Mouse (Mus musculus): Measurements from ENCODE around the gene Ubiad1.

The Ubiad1 gene

DNA sequence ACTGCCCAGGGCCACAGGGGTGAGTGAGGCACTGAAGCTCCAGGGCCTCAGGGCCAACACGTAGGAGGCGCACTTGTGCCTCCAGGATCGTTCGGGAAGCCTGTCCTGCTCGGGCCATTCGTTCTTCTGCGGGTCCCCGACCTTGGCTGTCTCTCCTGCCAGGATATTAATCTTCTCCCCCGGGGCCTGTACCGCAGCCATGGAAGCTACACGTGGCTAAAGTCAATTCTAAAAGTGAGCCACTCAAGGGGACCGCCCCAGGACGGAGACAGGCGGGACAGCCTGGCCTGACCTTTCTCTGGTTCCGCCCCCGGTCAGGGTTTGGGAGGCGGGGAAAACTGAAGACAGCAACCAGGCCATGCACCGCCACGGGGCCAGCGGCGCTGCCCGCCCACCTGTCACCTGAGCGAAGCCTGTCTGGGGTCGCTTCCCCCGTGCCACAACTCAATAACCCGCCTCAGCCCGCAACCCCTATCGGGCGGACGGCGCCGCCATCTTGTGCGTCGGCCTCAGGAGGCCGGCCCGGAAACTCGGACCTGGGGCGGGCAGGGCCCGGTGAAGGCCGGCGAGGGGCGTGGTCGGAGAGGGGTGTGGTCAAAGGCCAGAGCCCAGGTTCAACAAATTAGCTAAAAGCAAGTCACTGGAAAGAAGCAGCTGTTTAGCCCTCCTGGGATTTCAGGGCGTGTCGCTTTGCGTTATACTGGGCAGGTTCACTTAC, at the start of gene Ubiad1:
Gene Ubiad1 (minus strand): TSS at position 522 of the 718 bp plus-strand sequence.
- DNase-seq (ENCODE audit: low read depth), result peak; percentile 56

DNA sequence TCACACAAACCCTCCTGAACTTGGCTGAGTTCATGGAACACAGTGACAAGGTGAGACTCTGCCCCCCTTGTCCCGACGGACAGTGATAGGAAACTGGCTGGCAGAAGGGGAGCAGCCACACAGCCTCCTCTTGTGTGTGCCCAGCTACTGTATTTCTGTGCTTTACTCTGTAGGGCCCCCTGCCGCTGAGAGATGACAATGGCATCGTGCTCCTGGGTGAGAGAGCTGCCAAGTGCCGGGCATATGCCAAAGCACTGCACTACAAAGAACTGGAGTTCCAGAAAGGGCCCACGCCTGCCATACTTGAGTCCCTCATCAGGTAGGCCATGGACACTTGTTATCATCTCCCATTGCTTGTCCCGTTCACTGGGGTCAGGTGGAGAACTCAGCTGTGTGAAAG, 46.9 kb upstream of the Ubiad1 start:
- no peak for DNase-seq (ENCODE audit: low read depth)

DNA sequence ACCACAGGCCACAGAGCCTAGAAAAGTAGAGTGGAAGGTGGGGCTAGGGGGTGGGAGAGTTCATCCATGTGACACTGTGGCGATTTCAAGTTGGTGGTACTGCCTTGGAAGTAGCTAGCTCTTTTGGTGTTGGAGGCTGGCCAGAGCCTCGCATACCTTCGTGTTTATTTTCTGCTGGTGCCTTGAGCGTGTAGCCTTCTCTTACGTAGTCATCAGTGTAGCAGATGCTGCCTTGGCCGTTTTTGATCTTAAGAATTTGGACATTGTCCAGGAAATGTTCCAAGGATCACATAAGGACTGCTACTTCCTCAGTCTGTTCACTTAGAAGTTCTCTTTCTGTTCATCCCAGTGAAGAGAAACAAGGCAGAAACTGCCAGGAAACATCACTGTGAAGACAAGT, 45.9 kb upstream of the Ubiad1 start:
- no peak for DNase-seq (ENCODE audit: low read depth)

DNA sequence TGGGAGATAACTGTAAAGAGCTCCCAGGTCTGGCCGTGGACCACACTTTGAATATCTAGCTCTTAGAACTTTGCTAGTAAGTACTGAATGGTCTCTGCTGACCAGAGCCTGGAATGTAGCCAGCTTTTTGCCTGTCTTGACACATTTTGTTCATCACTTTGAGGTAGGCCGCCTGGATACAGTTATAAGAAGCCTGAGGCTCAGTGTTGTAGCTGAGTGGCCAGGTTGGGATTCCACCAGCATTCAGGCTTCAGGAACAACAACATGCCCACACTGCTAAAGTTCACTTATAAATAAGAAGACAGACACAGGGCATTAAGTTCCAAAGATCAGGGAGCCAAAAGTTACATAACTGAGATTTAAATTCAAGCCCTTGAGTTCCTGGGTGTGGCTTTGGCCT, 43.3 kb upstream of the Ubiad1 start:
- DNase-seq (ENCODE audit: low read depth), result no peak

DNA sequence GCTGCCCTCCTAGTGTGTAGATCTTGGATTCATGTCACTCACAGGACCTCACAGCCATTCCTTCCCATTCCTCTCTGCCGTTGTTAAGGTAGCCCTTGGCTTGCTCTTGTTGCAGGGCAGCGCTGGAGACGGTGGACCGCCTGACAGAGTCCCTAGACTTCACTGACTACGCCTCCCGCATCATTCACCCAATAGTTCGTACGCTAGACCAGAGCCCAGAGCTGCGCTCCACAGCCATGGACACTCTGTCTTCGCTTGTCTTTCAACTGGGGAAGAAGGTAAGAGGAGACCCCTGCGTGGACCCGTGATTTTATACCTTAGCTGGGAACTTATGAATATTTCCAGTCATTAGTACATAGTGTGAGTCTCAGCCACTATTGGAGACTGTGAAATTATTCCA, 39.9 kb upstream of the Ubiad1 start:
- no peak for DNase-seq (ENCODE audit: low read depth)

DNA sequence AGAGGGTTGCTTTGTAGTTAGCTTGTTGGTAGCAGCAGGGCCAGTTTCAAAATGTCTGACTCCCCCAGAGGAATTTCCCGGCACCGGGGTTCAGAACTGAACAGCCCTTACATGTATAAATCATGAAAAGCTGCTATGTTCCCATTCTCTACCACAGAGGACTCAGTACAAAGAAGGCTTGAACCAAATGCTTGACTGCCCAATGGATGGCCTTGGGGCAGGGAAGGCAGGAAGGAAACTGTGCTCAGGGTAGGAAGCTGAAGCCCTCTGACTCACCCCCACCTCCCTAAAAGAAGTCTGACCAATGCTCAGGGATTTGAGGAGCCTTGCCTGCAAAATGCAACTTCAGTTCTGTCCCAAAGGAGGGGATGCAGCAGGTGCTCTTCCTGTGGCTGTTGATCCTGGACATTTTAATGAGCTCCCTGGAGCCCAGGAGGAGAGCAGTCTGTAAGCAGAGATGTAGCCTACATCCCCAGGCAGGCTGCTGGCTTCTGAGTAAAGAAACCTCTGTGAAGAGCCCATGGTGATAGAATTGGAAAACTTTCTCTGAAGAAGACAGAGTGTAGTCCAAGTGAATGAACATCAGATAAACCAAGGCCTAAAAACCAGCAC, 37.1 kb upstream of the Ubiad1 start:
- no peak for DNase-seq (ENCODE audit: low read depth)

DNA sequence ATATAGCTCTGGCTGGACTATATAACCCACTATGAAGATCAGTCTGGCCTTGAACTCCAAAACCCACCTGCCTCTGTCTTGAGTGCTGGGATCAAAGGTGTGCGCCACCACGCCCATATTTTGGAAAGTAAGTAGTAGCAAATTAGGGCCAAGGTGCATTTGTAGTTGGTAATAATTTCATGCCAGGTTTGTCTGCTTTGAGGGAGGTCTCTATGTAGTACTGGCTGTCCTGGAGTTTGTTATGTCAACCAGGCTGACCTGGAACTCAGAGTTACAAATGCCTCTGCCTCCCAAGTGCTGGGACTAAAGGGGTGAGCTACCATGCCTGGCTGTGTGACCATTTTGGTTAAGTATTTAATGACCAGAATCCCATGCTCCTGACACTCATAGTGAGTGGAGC, 35.7 kb upstream of the Ubiad1 start:
- no peak for DNase-seq (ENCODE audit: low read depth)

DNA sequence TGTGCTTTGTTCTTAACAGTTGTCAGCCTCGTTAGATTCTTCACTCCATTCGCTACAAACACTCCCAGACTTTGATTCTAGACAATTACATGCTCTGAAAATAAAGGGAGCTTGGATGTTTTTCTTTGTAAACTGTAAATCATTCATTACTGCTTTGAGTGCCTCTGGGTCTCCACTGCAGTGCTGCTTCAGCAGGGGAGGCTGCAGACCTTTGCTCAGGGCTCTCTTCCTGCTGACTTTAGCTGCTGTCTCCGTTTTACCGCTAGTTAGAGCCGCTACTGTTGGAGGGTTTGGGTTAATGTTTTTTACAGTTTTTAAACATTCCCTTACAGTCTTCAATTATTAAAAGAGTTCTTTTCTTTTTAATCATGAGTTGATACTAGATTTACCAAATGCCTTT, 28.9 kb upstream of the Ubiad1 start:
- no peak for DNase-seq (ENCODE audit: low read depth)

DNA sequence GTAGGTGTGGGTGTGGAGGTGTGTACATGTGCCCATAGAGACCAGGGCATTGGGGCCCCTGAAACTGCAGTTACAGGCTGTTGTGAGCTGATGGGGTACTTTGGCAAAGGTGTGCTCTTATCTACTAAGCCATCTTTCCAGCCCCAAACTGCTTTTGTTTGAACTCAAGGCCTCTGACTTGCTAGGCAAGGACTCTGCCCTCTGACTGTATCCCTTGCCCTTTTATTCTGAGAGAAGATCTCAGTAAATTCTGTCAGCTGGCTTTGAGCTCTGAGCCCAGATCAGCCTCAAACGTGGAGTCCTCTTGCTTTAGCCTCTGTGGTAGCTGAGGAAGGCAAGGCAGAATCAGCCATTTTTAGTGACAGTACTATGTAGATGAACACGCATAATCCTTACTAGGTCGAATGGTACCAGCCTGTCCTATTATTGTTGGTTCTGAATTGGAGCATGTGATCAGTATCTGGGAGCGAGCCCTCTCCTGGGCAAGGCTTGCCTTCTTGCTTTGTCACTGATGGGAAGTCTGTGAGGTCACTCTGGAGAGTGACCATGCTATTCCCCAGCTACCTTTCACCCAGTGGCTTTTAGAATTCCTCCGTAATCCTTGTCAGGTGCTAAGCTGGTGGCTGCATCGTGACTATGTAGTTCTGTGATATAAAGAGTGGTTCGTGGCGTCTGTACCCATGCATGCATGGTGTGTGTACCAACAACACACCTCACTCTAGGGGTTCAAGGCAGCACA, 28.0 kb upstream of the Ubiad1 start:
- DNase-seq (ENCODE audit: low read depth), result no peak

DNA sequence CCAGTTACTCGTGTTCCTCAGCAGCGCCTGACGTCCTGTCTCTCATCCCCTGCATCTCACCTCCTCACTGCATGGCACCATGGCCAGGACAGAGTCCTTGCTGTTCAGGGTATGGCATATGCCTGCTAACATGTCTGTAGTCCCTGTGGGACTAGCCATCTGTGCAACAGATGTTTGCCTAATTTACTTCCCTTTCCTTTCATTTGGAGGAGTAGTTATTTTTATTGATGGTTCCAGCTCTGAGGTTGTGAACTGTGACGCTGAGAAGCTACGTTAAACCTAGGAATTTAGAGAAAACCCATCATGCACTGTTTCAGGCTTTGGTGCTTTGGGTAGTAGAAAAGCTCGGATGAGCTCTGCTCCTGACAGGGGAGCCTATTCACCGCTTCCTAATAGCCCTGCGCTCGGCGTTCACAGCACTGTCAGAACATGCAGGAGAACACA, 26.8 kb upstream of the Ubiad1 start:
- DNase-seq (ENCODE audit: low read depth), result no peak

DNA sequence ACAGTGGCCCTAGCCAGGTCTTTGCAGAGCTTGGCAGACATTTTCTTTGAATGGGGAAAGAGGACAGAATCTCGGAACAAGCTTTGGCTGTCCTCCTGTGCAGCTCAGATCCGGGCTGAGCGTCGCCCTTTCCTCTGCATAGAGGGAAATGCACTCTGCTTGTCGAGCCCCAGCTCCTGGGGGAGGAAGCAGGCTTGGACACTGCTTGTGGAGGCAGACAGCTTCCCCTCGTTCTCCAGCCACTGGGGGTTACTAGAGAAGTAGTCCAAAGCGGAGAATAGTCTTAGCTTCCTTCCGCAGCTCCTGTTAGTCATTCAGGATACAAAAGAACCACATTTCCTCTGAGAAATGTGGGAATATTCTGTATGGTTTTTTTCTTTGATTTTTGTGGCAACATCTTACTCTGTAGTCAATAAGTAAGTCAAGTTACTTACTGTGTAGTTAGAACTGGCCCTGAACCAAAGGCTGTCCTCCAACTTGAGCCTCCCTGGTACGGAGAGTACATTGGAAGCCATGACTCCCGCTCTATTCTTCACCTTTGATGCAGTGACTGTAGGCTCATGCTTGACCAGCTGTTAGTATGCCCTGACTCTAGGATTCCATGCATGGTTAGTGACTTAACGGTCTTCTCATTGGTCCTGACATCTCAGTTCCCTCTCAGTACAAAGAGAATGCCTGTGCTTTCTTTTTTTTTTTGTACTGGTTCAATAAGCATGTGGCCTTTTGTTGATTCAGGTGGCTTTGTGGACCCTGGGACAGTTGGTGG, 25.1 kb upstream of the Ubiad1 start:
- DNase-seq (ENCODE audit: low read depth), result no peak

DNA sequence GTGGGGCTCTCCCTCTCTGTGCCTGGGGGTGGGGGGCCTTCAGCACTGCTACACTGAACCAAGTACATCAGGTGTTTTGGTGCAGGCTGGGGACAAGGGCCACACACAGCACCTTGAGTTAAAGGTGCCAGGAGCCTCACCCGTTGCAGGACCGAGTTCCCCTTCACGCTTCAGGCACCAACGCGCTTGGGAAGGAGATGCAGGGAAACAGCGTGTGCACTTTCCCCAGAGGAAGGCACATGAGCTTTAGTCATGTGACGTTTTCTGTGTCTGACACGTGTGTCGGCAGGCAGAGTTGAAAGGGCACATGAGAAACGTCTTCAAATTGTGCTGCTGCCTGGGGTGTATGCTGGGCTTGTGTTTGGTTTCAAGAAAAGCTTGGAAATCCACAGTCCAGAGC, 23.8 kb upstream of the Ubiad1 start:
- no peak for DNase-seq (ENCODE audit: low read depth)

DNA sequence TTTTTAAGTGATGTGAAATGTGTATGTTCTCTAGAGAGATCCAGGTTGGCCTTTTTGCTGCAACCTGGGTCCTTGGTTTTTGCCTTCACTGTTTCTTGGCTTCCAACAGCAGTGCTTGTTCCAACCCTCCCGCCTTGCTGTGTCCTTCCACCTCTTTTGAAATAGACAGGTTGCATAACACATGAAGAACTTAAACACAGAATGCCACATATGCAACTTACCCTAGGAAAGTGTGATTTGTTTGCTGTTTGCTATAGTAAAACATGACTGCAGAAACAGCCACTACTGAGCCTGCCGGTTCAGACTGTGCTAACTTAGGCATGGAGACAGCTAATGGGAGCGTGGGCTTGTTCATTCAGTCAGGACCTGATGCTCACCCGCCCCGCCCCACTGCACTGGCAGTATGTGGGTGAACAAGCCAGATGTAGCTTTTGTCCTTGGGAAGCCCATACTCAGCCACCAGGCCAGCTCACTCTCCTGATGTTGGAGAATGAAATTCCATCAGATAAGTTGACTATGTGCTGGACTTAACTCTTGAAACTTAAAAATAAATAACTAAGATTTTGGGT, 22.0 kb upstream of the Ubiad1 start:
- no peak for DNase-seq (ENCODE audit: low read depth)

DNA sequence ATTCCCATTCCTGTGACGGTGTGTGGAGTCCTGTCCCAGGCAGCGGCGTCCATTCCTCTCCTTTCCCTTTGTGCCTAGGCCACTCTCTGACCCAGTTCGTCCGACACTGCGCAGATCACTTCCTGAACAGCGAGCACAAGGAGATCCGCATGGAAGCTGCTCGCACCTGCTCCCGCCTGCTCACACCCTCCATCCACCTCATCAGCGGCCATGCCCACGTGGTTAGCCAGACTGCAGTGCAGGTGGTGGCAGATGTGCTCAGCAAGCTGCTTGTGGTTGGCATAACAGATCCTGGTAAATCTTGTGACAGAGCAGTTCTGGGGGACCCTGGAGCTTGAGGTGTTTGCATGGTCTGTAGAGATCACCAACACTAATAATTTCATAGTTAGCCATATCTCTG, 20.3 kb upstream of the Ubiad1 start:
- no peak for DNase-seq (ENCODE audit: low read depth)

DNA sequence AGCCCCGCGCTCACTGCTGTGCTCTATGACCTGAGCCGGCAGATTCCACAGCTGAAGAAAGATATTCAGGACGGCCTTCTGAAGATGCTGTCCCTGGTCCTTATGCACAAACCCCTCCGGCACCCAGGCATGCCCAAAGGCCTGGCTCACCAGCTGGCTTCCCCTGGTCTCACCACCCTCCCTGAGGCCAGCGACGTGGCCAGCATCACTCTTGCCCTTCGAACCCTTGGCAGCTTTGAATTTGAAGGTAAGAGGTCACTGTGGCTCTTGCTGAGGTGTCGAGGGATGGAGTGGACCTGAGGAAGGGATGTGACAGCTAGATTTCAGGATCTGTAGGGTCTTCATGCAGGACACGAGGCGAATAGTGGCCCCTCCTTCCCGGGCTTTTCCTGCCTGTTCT, 19.7 kb upstream of the Ubiad1 start:
- no peak for DNase-seq (ENCODE audit: low read depth)

DNA sequence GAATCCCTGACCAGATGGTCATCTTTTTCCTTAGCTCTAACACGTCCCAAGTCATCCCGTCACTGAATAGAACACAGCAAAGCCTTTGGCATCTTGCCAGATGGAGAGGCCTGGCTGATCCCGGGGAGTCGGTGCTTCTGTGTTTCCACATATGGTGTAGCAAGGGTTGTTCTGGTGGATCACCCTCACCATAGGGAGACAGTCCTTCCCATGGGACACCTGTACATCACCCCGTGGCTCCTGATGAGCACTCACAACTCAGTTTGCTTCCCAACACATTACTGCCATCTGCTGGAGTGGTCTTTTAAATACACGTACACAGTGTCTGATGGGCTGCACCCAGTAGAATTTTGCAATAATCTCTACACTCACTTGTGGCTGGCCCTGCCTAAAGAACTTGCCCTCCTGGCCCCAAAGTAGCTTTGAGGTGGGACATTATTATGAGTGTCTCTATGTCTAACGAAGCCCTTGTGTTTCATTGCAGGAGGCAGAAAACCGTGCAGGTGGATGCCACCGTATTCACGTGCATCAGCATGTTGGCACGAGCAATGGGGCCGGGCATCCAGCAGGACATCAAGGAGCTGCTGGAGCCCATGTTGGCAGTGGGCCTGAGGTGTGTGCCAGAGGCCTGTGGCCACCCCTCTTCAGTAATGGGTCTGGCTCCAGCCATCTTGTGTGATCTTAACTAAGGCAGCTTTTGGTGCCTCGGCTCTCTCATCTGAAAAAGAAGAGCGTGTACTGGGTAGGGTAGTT, 18.8 kb upstream of the Ubiad1 start:
- no peak for DNase-seq (ENCODE audit: low read depth)

DNA sequence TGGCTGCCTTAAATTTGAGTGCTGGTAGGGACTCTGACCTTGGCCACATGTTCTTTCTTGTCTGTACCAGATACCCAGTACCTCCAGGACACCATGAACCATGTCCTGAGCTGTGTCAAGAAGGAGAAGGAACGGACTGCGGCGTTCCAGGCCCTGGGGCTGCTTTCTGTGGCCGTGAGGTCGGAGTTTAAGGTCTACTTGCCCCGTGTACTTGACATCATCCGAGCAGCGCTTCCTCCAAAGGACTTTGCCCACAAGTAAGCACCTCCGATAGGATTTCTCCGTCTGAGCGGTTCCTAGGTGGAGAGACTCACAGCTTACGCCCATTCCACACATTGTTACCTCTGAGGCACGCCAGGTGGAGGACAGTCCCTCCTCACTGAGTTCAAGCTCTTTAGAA, 18.1 kb upstream of the Ubiad1 start:
- DNase-seq (ENCODE audit: low read depth), result no peak

DNA sequence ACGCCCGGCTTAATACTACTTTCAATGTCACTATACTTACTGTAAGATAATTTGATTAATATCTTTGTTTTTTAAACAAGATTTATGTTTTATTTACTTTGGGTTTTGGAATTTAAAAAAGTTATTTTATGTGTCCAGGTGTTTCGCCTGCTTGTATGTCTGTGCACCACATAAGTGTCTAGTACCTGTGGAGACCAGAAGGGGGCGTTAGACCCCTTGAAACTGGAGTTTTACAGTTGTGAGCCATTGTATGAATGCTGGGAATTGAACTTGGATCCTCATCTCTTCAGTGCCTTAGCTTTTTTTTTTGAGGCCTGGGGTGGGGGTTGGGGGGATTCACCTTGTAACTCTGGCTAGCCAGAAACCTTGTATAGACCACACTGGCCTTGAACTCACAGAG, 17.2 kb upstream of the Ubiad1 start:
- DNase-seq (ENCODE audit: low read depth), result no peak

DNA sequence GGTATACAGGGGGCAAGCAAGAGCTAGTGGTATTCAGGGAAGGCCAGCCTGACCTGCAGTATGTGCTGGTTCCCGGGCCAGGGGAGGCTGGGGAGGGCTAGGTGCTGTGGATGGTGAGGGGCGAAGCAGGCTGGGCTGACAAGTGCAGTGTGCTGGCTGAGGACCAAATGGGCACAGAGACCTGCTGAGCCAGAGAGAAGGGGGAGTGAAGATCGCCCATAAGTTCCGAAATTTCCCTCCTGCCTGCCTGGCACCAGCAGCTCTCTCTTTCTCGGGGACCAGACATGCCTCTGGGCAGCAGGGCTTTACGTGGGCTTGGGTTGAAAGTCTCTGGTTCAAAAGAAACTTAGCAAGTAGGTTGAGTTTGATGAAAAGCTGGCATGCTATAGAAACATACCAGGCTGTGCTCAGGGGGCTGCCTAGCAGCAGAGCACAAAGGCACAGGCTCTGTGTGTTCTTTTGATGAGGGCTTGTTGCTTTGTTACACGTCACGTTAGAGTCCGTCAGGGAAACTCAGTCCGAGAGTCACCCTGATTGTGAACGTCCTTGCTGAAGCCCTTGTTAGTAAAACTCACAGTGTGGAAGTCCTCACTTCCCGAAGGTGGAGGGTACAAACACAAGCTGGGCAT, 16.2 kb upstream of the Ubiad1 start:
- DNase-seq (ENCODE audit: low read depth), result no peak

DNA sequence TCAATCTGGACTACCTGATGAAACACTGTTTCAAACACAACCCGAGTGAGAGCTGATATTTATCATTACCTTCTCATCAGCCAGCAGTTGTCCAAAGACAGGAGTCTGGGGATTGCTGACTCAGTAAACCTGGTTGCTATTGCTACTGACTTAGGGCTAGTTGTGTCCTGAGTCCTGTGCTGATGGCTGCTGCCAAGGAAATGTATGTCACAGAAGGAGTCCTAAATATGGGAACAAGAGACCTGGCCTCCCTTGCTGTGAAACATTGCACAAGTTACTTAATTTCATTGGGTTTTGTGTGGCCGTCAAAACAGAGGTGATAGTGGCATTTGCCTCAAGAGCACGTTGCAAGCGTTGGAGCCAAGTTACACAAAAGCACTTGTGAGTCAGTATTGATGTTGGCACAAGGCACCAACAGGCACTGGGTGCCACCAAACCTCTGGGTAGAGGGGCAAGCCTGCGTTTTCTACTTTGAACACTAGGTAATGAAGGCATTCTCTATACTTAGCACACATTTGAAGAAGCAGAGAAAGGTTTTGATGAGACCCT, 11.0 kb upstream of the Ubiad1 start:
- DNase-seq (ENCODE audit: low read depth), result no peak

DNA sequence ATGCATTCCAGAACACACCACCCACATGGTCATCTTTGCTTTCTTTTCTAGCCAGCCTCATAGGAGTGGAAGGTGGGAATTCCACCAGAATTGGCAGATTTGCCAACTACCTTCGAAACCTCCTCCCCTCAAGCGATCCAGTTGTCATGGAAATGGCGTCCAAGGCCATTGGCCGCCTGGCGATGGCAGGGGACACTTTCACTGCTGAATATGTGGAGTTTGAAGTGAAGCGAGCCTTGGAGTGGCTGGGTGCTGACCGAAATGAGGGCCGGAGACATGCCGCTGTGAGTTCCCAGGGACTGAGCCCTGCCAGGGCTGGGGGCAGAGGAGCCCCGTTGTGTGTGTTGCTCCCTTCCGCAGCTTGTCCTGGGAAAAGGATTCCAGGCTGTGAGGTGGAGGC, 9.1 kb upstream of the Ubiad1 start:
- DNase-seq (ENCODE audit: low read depth), result no peak
